Mouse (Mus musculus): ENCODE results near the gene Dhdh. TPM values are rescaled to one million over a fixed set of nuclear protein-coding genes. Genes with fewer than 3 reads are reported as not detected.
"Not testable (repeated sequence)": the region's sequence is repeated elsewhere in the genome, so short reads cannot be mapped to it uniquely, and the experiment has no call there.

Gene Dhdh
- polyA plus RNA-seq (2014; fragmentation: Nextera tagmentation; extraction: Ambion mirVana): 4.6 and 4.9 TPM in 2 replicates

DNA sequence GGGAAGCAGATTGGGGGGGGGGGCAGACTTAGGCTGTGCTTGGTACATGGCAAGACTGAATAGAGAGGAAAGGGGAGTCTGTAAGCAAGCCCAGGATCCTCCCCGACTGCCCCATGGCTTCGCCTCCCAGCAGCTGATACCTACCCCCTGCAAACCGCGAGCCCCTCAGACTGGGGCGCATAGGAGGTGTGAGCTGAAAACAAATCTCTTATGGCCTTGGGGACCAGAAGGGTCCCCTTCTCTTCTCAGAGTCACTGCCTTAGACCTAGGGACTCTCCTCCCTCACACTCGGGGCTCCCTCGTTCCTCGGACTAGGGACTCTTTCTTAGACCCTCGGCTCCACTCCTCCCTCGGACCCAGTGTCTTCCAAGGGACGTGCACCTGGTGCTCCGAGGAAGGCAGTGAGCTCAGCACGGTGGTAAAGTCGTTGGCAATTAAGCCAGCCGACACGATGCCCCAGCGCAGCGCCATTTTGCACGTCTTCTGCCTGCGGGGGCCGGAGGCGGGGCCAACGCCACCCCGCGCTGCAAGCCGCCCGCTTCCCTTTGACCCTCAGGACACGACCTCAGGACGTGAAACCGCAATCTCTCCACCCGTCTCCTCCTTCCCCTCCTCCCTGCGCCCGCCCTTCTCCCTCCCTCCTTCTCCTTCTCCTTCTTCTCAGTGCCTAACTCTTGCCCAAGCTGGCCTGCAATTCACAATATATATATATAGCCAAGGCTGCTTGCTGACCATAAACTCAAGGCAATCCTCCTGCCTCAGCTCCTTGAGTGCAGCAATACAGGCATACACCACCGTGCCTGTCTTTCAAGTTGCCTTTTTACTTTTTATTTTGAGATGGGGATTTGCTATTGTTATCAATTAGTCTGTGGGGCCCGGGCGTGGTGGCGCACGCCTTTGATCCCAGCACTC is at the start of gene Dhdh:
TSS of gene Dhdh (minus strand) at position 513 of the 912 bp plus-strand sequence.
- no peaks in the 10 kb centered on the region for H3K27me3 ChIP-seq (ENCODE audit: control insufficient read depth, insufficient read depth, low read length)
- peak within 1 kb of the TSS; percentile 57; the same call in 1 of the 2 replicates for H3K27ac ChIP-seq (ENCODE audit: low read depth, low read length)
- H3K4me2 ChIP-seq: peak within 1 kb of the TSS; percentile 76
- peak; percentile 31 for ATAC-seq (replicated peaks; ENCODE audit: insufficient number of reproducible peaks, low FRiP score, low TSS enrichment)
- peak within 1 kb of the TSS; percentile 55 for H3K4me3 ChIP-seq (ENCODE audit: low read depth, low read length)
- peaks cover 8% of the 10 kb centered on the region; the same call in 1 of the 2 replicates for H3K36me3 ChIP-seq (ENCODE audit: control insufficient read depth, insufficient read depth, low read length)
- 0 out of 2 replicates have a peak, but pooled peaks cover 3% of the 10 kb centered on the region for H3K4me1 ChIP-seq (ENCODE audit: control insufficient read depth, insufficient read depth, low read length)
- H3K9ac ChIP-seq (ENCODE audit: low read depth, low read length): peak within 1 kb of the TSS; percentile 80
- WGBS (ENCODE audit: insufficient replicate concordance): 6% methylated on average over 38 of the region's 38 CpGs
- no peaks in the 10 kb centered on the region for H3K9me3 ChIP-seq (replicated peaks; ENCODE audit: control insufficient read depth, low read length)

DNA sequence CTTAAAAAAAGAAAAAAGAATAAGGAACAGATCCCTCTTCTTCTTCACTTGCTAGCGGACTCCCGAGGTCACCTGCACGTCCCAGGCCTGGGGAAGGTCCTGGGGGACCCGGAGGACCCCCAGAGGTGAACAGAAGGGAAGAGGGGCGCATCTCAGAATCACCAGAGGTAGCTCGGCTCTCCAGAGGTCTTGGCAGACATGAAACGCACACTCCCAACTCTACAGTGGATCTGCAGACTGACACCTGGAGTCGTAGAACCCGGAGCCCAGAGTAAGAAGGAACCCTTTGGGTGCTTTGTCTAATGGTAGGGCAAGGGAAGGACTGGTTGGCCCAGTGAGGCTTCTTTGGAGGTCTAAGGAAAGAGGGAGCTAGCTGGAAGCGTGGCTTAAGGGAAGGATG is 49.0 kb upstream of the Dhdh start:
- no peak for ATAC-seq (replicated peaks; ENCODE audit: insufficient number of reproducible peaks, low FRiP score, low TSS enrichment)
- no peaks in the 10 kb centered on the region for H3K36me3 ChIP-seq (ENCODE audit: control insufficient read depth, insufficient read depth, low read length)
- 71% methylated on average over 10 of the region's 10 CpGs for WGBS (ENCODE audit: insufficient replicate concordance)
- peaks cover 4% of the 10 kb centered on the region for H3K4me1 ChIP-seq (ENCODE audit: control insufficient read depth, insufficient read depth, low read length)
- H3K27ac ChIP-seq (ENCODE audit: low read depth, low read length): no peak overlapping the region
- H3K27me3 ChIP-seq (ENCODE audit: control insufficient read depth, insufficient read depth, low read length): no peaks in the 10 kb centered on the region
- H3K9me3 ChIP-seq (replicated peaks; ENCODE audit: control insufficient read depth, low read length): no peaks in the 10 kb centered on the region
- peak overlapping the region; percentile 62; the same call in 1 of the 2 replicates for H3K9ac ChIP-seq (ENCODE audit: low read depth, low read length)
- peak overlapping the region; percentile 55 for H3K4me3 ChIP-seq (ENCODE audit: low read depth, low read length)
- peak overlapping the region; percentile 90 for H3K4me2 ChIP-seq

DNA sequence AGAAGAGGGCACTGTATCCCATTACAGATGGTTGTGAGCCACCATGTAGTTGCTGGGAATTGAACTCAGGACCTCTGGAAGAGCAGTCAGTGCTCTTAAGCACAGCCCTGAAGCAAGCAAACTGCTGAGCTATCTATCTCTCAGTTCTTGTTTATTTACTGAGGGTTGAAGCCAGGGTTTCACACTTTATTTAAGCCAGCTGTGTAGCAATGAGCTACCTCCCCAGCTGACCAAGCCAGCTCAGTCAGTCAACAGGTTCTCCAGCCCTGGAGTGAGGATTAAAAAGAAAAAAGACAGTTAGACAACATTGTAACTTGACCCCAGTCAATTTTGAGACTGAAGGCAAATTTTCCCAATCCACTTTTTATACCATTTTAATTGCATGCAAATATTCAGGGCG is 47.1 kb upstream of the Dhdh start:
- Histone ChIP-seq H3K36me3 (ENCODE audit: control insufficient read depth, insufficient read depth, low read length) (no peaks in the 10 kb centered on the region), H3K4me2 (no peak overlapping the region), H3K9ac (ENCODE audit: low read depth, low read length) (no peak overlapping the region), H3K9me3 (replicated peaks; ENCODE audit: control insufficient read depth, low read length) (no peaks in the 10 kb centered on the region), H3K27me3 (ENCODE audit: control insufficient read depth, insufficient read depth, low read length) (no peaks in the 10 kb centered on the region), H3K27ac (ENCODE audit: low read depth, low read length) (no peak overlapping the region), H3K4me1 (ENCODE audit: control insufficient read depth, insufficient read depth, low read length) (peaks cover 5% of the 10 kb centered on the region), H3K4me3 (ENCODE audit: low read depth, low read length) (no peak overlapping the region)
- ATAC-seq (replicated peaks; ENCODE audit: insufficient number of reproducible peaks, low FRiP score, low TSS enrichment): no peak
- WGBS (ENCODE audit: insufficient replicate concordance): 73% methylated on average over 1 of the region's 1 CpGs

DNA sequence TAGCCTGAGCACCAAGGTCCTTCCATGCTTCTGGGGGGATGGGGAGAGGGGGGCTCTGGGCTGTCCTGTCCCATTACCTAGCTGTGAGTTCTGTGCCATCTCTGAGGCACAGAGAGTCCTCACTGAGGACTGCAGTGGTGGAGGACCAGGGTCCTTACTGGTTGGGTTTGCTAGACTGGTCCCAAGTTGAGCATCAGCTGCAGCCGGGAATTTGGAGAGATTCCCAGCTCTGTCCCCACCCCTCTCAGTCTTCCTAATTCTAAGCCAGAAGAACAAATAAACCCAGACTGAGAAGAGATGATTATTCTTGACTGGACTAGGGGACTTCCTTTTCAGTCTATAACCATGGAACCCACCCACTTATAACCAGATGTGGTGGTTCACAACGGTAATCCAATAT is 42.0 kb upstream of the Dhdh start:
- Histone ChIP-seq H3K27ac (ENCODE audit: low read depth, low read length) (no peak overlapping the region), H3K9ac (ENCODE audit: low read depth, low read length) (no peak overlapping the region)
- WGBS (ENCODE audit: insufficient replicate concordance): 82% methylated on average over 2 of the region's 2 CpGs

DNA sequence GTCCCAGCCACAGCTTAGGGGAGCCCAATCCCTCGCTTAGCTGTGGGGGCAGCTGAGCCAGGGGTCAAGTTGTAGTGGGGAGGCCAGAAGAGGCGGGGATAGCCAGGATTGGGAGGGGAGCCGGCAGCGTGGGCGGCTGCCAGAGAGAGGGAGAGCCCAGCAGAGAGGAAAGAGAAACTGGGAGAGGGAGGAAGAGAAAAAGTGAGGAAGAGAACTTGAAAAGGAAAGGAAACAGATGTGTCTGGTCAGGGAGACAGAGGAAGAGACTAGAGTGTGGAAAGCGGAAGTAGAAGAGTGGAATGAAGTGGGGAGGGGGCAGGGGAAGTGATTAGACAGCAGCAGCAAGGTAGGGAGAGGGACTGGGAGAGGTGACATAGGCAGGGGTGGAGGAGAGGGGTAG is 40.9 kb upstream of the Dhdh start:
- Histone ChIP-seq H3K27ac (ENCODE audit: low read depth, low read length) (no peak overlapping the region), H3K9ac (ENCODE audit: low read depth, low read length) (no peak overlapping the region), H3K4me2 (peak overlapping the region; percentile 31; the same call in 1 of the 2 replicates), H3K27me3 (ENCODE audit: control insufficient read depth, insufficient read depth, low read length) (no peaks in the 10 kb centered on the region), H3K4me3 (ENCODE audit: low read depth, low read length) (no peak overlapping the region), H3K4me1 (ENCODE audit: control insufficient read depth, insufficient read depth, low read length) (peaks cover 21% of the 10 kb centered on the region), H3K9me3 (replicated peaks; ENCODE audit: control insufficient read depth, low read length) (no peaks in the 10 kb centered on the region), H3K36me3 (ENCODE audit: control insufficient read depth, insufficient read depth, low read length) (no peaks in the 10 kb centered on the region)
- no peak for ATAC-seq (replicated peaks; ENCODE audit: insufficient number of reproducible peaks, low FRiP score, low TSS enrichment)
- WGBS (ENCODE audit: insufficient replicate concordance): 10% methylated on average over 6 of the region's 6 CpGs

More for the DNA sequence above, 42.0 kb upstream of the Dhdh start:
- Histone ChIP-seq H3K27me3 (ENCODE audit: control insufficient read depth, insufficient read depth, low read length) (no peaks in the 10 kb centered on the region), H3K36me3 (ENCODE audit: control insufficient read depth, insufficient read depth, low read length) (no peaks in the 10 kb centered on the region), H3K4me2 (no peak overlapping the region), H3K4me3 (ENCODE audit: low read depth, low read length) (no peak overlapping the region), H3K4me1 (ENCODE audit: control insufficient read depth, insufficient read depth, low read length) (peaks cover 14% of the 10 kb centered on the region), H3K9me3 (replicated peaks; ENCODE audit: control insufficient read depth, low read length) (no peaks in the 10 kb centered on the region)
- no peak for ATAC-seq (replicated peaks; ENCODE audit: insufficient number of reproducible peaks, low FRiP score, low TSS enrichment)

DNA sequence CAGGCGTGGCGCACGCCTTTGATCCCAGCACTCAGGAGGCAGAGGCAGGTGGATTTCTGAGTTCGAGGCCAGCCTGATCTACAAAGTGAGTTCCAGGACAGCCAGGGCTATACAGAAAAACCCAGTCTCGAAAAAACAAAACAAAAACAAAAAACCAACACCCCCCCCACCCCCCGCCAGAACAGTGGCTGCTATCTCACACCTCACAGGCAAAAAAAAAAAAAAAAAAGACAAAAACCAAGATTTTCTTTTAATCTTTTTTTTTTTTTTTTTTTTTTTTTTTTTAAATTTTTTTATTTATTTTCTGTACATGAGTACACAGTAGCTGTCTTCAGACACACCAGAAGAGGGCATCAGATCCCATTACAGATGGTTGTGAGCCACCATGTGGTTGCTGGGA is 38.6 kb upstream of the Dhdh start:
- not testable (repeated sequence) for H3K36me3 ChIP-seq (ENCODE audit: control insufficient read depth, insufficient read depth, low read length); H3K9me3 ChIP-seq (replicated peaks; ENCODE audit: control insufficient read depth, low read length); ATAC-seq (replicated peaks; ENCODE audit: insufficient number of reproducible peaks, low FRiP score, low TSS enrichment); H3K4me3 ChIP-seq (ENCODE audit: low read depth, low read length); H3K9ac ChIP-seq (ENCODE audit: low read depth, low read length); H3K27ac ChIP-seq (ENCODE audit: low read depth, low read length); H3K27me3 ChIP-seq (ENCODE audit: control insufficient read depth, insufficient read depth, low read length)
- H3K4me1 ChIP-seq (ENCODE audit: control insufficient read depth, insufficient read depth, low read length): peaks cover 29% of the 10 kb centered on the region
- 74% methylated on average over 6 of the region's 6 CpGs for WGBS (ENCODE audit: insufficient replicate concordance)
- H3K4me2 ChIP-seq: peak overlapping the region; percentile 79; the same call in 1 of the 2 replicates

DNA sequence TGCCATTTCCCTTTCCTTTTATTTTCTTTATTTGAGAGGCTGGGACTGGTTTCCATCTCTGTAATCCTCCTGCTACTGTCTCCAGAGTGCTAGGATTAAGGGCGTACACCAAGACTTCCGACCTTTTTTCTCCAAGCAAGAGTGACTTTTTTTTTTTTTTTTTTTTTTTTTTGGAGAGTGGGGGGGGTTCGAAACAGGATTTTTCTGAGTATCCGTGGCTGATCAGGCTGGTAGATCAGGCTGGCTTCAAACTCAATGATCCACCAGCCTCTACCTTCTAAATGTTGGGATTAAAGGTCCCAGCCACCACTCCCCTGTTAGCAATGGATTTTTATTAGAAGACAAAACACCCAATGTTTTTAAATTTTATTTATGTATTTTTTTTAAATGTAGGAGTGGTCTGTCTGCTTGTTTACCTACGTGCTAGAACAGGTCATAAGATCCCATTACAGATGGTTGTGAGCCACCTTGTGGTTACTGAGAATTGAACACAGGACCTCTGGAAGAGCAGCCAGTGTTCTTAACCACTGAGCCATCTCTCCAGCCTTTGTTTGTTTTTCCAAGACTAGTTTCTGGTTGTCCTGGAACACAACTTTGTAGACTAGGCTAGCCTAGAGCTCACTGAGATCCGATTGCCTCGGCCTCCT is 38.0 kb upstream of the Dhdh start:
- peak overlapping the region; percentile 74 for H3K4me3 ChIP-seq (ENCODE audit: low read depth, low read length)
- peak overlapping the region; percentile 96 for H3K27ac ChIP-seq (ENCODE audit: low read depth, low read length)
- peak overlapping the region; percentile 96 for H3K9ac ChIP-seq (ENCODE audit: low read depth, low read length)
- H3K4me2 ChIP-seq: peak overlapping the region; percentile 79
- H3K36me3 ChIP-seq (ENCODE audit: control insufficient read depth, insufficient read depth, low read length): no peaks in the 10 kb centered on the region
- ATAC-seq (replicated peaks; ENCODE audit: insufficient number of reproducible peaks, low FRiP score, low TSS enrichment): no peak
- H3K27me3 ChIP-seq (ENCODE audit: control insufficient read depth, insufficient read depth, low read length): no peaks in the 10 kb centered on the region
- 16% methylated on average over 7 of the region's 7 CpGs for whole genome bisulfite sequencing (ENCODE audit: insufficient replicate concordance)
- H3K4me1 ChIP-seq (ENCODE audit: control insufficient read depth, insufficient read depth, low read length): peaks cover 29% of the 10 kb centered on the region
- H3K9me3 ChIP-seq (replicated peaks; ENCODE audit: control insufficient read depth, low read length): no peaks in the 10 kb centered on the region

DNA sequence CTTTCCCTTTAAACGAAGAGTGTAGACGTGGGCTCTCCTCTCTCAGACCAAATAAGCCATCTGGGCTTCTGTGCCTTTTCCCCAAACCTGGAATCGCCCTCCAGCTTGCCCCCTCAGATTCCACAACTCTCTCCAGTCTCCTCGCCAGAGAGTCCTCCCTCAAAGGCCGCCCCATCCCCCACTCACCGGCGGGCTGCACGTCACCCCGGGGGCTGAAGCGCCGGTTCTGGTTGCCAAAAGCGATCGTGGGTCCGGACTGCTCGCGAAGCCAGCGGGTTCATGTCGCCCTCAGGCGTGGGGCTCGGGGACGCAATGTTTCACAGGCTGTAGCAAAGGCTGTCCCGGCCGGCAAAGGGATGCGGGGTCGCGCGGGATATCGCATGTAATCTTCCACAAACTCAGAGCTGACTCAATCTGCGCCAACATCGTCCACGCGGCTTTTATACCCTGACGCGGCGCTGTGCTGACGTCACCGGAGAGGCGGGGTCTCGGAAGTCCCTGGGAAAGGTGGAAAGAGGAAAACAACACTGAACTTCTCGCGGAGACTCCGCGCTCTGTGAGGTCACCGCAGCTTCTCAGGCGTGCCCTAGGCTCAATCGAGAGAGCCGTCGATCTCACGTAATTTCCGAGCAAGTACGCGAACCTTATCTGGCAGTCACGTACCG is 37.3 kb upstream of the Dhdh start, which contains the start of the genes Ppp1r15a and Plekha4:
TSS of gene Ppp1r15a (minus strand) at position 460 of the 665 bp plus-strand sequence.
TSS of gene Plekha4 (plus strand) at position 522 of the 665 bp plus-strand sequence.
- under 1% methylated on average over 54 of the region's 54 CpGs for WGBS (ENCODE audit: insufficient replicate concordance)
- peak; percentile 81 for ATAC-seq (replicated peaks; ENCODE audit: insufficient number of reproducible peaks, low FRiP score, low TSS enrichment)
- H3K4me2 ChIP-seq: peak within 1 kb of the TSS; percentile 79
- peak within 1 kb of the TSS; percentile 96 for H3K9ac ChIP-seq (ENCODE audit: low read depth, low read length)
- peaks cover 29% of the 10 kb centered on the region for H3K4me1 ChIP-seq (ENCODE audit: control insufficient read depth, insufficient read depth, low read length)
- no peaks in the 10 kb centered on the region for H3K9me3 ChIP-seq (replicated peaks; ENCODE audit: control insufficient read depth, low read length)
- no peaks in the 10 kb centered on the region for H3K36me3 ChIP-seq (ENCODE audit: control insufficient read depth, insufficient read depth, low read length)
- H3K27ac ChIP-seq (ENCODE audit: low read depth, low read length): peak within 1 kb of the TSS; percentile 96
- H3K4me3 ChIP-seq (ENCODE audit: low read depth, low read length): peak within 1 kb of the TSS; percentile 74
- H3K27me3 ChIP-seq (ENCODE audit: control insufficient read depth, insufficient read depth, low read length): no peaks in the 10 kb centered on the region

Measured in heart, embryonic 11.5 days (tissue).